Mouse (Mus musculus): ENCODE measurements around the gene Tmem203.

The Tmem203 gene

DNA sequence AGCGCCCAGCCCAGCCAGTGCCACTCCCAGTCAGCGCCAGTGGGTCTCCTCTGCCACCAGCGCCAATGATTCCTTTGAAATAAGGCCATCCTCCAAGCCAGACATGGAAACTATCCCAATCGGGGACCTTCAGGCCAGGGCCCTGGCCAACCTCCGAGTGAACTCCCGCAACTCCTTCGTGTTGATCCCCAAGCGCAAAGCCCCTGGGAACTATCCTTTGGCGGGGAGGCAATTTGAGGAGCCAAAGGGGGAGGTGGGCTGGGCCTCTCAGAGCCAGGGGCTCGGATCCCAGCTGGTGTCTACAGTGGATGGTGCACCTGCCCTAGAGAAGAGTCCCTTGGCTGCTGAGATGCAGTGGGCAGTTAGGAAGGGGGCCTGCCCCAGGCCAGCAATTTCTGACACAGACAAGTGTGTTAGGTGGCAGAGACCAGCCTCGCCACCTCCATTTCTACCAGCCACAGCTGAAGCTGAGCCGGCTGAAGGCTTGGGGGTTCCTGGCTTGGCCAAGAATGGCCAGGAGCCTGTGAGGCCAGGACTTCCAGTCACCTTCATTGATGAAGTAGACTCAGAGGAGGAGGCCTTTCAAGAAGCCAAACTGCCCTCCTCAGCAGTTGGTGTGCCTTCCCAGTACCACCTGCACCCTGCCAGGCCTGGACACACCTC is 8.5 kb downstream of the Tmem203 start:
- DNase-seq (ENCODE audit: low spot score): no peak

DNA sequence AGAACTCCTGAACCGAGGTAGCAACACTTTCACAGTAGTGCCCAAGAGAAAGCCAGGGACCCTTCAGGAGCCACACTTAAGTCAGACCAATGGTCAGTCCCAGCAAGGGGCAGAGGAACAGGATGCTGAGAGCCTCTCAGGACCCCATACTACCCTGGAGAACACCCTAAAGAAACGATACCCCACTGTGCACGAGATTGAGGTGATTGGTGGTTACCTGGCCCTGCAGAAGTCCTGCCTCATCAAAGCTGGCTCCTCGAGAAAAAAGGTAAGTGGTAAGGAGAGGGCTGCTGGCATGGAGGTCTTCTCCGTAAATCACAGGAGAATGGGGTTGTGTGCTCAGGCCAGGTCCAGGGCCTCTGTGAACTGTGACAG is 9.0 kb downstream of the Tmem203 start:
- no peak for DNase-seq (ENCODE audit: low spot score)

DNA sequence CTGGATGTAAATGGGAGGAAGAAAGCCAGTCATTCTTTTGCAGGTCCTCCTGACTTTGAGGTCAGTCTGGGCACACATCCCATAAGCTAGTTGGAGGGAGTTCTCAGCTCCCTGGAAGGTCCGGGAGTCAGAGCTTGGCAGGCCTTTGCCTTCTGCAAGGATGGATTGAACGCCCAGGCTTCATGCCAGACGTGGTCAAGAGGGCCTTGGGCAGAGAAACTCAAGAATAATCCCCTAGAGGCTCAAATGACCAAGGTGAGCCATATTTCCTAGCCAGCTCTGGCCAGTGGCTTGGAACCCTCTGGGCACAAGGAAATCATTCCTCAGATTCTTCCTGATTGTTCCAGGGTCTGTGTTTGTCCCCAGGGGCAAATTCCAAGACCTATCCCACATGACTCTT is 9.6 kb downstream of the Tmem203 start:
- DNase-seq (ENCODE audit: low spot score): no peak

DNA sequence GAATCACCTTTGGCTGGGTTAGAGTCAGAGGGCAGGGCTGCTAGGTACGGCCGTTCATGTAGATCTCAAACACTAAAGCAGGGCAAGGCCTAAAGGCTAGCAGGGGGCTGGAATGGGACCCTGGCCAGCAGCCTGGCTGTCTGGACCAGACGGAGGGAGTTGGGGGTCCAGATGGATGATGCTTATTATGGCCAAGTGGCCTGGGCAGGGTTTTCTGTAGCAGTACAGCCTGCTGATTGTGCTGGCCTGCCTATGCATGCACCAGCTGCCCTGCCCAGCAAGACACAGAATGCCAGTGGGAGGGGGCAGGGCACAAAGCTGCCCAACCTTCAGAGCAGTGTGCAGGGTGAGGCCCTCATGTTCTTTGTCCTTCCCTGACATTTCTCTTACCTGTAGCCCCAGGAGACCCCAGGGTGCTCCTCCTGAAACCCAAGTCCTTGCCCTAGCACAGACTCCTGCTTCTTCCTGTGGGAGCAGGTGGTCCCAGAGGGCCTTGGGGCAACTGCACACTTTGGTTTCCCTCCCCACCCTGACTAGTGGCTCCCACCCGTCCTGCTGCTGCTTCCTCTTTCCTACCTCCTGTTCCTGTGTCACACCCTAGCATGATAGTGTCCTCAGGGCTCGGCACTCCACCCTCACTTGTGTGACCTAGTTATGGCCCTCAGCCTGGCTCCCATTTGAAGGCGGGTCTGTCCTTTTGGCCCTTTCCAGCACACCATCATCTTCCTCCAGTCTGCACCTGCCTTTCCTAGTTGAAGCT is 10.8 kb downstream of the Tmem203 start:
- no peak for DNase-seq (ENCODE audit: low spot score)

DNA sequence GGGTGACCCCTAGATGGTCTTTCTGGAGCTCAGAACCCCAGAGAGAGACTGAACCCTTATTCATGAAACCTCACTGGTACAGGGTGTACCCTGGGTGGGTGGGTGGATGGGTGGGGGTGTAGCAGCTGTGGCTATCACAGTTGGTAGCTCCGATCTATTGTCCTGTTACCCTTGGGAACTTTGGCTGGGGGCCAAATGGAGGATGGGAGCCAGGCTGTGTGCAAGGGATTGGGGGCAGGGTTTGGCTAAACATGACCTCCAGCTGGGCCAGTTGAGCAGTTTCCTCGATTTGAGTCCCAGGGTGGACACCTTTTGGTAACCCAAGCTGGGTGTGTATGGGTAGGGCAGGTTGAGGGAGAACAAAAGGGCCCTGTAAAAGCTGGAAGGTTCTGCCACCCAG is 11.5 kb downstream of the Tmem203 start:
- DNase-seq (ENCODE audit: low spot score): no peak

DNA sequence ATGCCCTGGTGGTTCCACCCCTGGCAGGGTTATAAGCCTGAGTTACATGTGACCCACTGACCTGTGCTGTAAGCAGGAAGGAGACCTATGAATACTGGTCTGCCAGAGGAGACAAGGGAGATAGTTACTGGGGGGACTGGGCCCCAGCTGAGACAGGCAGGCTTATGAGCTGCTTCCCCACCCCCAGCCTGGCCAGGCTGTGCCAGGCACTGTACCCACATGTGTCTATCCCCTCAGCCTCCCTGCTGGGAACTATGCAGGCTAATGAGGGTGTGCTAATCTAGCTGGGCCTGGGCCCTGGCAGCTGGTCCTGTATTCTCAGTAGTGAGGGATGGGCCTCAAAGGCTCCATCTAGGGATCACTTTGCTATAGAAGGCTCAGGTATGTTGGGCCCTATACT is 12.0 kb downstream of the Tmem203 start:
- DNase-seq (ENCODE audit: low spot score): no peak

DNA sequence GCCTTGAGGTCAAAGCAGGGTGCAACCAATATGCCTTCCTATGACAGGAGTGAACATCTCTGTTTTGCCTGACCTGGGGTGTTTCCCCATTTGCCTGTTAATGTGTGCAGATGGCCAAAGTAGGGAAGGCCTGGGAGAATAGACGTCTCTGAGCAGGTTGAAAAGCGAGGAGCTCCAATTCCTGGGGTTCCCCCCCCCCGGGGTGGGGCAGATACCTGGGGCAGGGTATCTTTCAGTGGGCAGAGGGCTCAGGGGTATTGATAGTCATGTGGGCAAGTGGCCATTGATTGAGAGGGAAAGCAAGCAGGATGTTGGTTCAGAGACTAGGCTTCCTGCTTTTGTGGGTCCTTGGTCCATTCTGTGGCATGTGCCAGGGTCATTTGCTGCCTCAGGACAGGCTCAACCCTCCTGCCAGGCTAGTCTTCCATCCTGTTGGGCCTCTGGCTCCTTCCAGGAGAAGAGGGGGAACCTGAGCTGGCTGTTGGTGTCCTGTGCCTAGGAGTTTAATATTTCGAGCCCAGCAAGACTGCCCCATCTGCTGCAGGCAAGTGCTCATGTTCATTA is 12.6 kb downstream of the Tmem203 start:
- no peak for DNase-seq (ENCODE audit: low spot score)

DNA sequence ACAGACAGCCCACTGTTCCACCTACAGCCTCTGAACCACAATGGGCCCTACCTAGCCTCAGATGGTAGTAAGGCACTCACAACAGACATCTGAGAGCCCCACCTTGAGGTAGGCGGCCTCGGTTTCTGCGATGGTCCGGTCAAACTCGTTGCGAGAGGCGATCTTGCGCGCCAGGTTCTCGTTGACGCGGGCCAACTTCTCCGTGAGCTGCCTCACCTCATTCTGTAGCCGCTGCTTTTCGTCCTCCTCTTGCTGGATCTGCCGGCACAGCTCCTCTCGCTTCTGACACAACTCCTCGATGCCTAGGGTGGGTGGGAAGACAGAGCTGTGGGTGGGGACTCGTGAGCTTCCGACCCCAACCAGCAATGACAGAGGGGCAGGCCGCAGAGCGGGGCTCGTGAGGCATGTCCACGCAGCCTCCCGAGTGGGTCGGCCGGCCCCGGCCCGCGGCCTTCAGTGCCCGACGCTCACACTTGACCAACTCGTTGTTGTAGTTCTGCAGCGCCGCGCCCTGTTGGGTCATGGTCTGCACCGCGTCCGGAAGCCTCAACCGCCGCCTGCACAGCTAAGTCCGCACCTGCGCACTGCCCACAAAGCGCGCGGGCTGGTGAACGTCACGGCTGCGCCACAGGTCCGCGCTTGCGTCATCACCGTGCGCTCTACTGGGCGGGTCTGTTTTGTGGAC is 16.7 kb downstream of the Tmem203 start, which contains the start of the genes Ssna1 and Anapc2:
Gene Ssna1, minus strand, starts transcription at position 612 of the 685 bp plus-strand sequence.
Gene Anapc2, plus strand, starts transcription at position 652 of the 685 bp plus-strand sequence.
- peak; percentile 95 for DNase-seq (ENCODE audit: low spot score)

DNA sequence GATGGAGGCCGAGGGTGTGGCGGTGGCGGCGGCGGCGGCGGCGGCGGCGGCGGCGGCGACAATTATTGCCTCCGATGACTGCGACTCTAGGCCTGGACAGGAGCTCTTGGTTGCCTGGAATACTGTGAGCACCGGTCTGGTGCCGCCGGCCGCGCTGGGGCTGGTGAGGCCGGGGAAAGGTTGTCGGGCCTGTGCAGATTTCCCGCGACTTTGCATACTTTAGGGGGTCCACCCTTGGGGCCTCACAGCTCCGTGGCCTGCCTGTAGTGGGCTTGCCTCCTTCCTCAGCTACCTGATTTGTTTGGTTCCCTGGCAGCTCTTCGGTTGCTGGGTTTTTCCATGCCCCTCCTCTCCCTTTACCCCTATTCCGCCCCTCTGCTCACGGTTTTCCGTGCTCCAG is 17.3 kb downstream of the Tmem203 start:
- no peak for DNase-seq (ENCODE audit: low spot score)

DNA sequence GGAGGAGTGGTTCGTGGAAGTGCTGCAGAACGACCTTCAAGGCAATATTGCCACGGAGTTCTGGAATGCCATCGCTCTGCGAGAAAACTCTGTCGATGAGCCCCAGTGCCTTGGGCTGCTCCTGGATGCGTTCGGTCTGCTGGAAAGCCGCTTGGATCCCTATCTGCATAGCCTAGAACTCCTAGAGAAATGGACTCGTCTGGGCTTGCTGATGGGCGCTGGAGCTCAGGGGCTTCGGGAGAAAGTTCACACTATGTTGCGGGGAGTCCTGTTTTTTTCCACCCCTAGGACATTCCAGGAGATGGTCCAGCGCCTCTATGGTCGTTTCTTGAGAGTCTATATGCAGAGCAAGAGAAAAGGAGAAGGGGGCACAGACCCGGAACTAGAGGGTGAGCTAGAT is 17.8 kb downstream of the Tmem203 start:
- DNase-seq (ENCODE audit: low spot score): no peak

DNA sequence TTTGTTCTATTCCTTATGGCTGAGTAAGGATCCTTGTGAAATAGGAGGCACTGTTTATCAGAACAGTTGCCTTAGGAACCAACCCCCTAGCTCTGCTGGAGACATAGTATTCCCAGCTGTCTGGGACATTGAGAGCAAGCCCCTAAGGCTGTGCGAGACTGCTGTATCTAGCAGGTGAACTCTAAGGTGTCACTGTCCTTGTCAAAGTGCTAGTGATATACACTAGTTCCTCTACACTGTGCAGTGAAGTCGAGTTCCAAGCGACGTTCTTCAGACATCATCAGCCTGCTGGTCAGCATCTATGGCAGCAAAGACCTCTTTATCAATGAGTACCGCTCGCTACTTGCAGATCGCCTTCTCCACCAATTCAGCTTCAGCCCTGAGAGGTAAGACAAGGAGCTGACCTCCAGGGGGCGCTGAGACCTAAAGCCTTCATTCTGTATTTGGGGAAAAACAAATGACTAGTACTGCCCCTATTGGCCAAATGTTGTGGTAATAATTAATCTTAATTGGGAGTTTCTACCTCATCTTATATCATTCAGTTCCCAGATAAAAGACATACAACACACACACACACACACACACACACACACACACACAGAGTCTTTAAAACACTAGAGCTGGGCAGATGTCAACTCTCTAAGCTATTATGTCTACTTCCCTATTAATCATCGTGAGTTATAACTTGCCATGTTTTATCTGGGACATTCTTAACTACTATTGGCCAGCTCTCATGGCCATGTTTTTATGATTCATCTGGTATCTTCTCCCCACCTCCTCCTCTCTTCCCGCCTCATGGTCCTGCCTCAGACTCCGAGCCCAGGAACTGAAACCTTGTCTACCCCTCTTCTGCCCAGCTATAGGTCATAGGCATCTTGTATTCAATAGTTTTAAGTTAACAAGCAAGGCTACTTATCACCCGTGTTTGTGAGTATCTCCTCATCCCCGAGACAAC is 24.0 kb downstream of the Tmem203 start:
- DNase-seq (ENCODE audit: low spot score): no peak

DNA sequence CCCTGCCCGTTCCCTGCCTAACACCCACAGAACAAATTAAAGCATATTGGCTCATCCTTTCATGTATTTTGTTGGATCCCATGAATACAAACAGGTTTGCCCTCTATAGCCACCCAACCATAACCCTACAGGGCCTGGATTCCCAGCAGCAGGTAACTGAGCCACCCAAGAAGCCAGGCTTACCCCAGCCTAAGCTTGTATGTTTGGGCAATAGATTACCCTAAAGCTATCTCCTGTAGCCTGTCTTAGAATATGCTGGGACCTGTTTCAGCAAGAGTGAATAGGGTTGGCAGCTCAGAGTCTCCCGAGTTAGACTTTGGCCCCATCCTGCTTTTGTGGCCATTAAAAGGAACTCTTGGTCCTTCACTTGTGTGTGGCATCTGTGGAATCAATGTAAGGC is 30.3 kb downstream of the Tmem203 start:
- no peak for DNase-seq (ENCODE audit: low spot score)

DNA sequence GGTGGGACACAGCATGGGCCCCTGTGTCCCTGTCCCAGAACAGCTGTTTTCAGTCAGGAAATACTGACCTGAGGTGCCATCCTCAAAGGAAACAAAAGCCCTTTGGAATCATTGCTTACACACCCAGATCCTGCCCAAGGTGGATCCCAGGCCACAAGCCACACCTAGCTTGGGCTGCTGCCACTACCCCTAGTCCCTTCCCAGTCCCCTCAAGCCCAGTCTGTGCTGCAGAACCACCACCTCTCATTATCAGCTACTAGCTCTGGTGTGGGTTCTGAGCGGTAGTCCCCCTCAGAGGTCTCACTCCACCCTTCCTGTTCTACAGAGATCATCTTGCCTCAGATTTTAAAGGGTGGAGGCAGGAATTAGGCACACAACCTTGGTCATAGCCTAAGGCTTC is 31.1 kb downstream of the Tmem203 start:
- no peak for DNase-seq (ENCODE audit: low spot score)

DNA sequence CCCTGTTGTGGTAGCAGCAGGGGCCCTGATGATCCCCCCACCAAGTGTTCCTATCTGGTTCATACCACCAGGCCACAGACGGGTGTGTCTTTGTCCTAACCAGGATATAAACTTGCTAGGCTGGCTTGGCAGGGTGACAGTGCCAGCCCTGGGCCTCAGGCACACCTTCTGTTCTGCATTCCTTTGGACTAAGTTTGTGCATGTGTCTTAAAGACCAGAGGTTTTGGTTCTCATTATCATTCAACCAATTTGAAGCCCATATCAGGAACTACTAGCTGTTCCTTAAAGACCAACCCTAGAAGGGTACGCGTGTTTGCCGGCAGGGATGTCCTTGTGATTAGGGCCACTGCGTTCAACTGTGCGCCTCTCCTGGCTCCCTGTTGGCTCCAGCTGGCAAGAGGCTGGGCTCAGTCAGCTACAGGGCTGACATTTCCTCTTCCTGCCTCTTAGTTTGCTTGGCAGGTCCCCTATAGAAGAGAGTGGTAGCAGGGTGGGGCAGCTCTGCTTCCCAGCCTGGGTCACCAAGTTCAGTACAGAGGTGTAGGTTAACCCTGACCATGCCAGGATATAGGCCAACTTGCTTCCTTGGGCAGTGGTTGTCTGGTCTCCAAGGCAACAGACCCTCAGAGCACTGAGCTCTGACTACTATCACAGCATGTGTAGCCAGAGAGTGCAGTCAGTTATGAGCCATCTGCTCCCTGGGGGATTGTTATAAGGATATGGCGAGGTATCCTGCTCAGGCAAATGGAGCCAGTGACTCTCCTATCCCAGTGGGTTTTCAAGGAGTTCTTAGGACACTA is 31.8 kb downstream of the Tmem203 start:
- no peak for DNase-seq (ENCODE audit: low spot score)

DNA sequence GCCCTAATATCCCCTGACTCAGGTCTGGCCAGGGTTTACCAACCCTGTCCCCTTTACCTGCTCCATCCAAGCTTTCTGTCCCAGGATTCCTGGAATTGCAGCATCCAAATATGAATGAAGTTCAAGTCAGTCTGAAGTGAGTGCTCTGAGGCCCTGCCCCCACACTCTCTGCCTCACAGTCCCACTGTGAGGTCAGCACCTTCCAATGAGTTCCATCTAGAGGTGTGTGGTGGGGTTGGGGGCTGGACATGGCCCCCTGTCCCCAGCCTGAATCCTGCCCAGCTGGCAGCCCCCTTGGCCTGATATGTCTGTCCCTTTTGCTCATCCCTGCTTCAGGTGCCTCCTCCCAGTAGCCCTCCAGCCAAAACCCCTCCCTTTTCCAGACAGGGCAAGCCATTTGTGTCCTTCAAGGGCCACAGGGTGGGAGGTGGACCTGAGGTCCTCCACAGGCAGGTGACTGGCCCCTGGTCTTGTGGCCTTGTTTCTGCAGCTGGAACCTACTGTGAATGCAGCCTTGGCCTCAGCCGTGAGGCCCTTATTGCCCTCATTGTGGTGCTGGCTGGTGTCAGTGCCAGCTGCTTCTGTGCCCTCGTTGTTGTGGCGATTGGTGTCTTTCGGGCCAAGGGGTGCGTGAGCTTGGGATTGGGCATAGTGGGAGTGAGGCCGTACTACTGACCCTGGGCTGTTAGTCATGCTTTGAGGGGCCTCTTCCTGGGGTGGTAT is 32.8 kb downstream of the Tmem203 start, which contains the start of gene Tmem210:
Gene Tmem210, plus strand, starts transcription at position 219 of the 723 bp plus-strand sequence.
- DNase-seq (ENCODE audit: low spot score): no peak

DNA sequence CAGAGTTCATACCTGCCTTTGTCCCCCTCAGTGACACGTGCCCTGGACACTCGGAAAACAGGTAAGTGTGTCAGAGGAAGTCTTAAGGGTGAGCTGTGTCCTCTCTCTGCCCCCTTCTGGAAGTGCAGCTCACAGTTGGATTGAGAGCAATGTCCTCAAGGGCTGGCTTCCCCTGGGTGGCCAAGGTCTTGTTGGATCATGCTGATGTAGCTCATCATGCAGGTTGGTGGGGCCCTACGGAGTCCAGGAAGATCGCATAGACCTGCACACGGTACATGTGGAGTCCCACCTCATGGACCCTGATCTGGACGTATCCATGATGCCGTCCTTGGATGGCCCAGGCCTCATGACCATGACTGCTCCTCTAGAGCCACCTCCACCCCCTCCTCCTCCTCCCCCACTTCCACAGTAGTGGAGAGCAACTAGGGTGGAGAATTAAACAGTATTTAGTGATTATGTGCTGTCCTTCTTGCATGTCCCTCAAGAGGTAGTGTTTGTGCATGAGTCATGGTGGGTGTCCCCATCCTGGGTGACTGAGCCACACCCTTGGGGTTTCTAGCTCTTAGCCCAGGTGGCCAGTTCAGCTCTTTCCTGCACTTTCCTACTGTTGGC is 33.6 kb downstream of the Tmem203 start:
- DNase-seq (ENCODE audit: low spot score): no peak

DNA sequence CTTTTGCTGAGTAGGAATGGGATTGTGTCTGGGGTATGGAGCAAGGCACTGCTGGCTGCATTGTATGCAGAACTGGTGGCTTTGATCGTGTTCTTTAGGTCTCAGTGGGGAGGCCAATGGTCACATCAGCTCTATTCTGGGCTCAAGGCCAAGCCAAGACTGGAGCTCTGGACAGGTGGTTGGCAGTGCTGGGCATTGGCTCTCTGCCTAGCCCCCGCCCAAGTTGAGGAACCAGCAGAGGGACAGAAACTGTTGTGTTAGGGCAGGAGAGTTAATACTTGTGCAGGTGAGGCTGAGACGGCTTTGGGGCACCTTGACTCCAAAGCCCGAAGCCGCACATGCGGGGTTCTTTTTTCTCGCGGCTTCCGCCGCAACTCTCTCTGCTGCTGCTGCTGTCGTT is 34.4 kb downstream of the Tmem203 start, which contains the start of gene Lrrc26:
Gene Lrrc26, plus strand, starts transcription at position 265 of the 400 bp plus-strand sequence.
- no peak for DNase-seq (ENCODE audit: low spot score)

DNA sequence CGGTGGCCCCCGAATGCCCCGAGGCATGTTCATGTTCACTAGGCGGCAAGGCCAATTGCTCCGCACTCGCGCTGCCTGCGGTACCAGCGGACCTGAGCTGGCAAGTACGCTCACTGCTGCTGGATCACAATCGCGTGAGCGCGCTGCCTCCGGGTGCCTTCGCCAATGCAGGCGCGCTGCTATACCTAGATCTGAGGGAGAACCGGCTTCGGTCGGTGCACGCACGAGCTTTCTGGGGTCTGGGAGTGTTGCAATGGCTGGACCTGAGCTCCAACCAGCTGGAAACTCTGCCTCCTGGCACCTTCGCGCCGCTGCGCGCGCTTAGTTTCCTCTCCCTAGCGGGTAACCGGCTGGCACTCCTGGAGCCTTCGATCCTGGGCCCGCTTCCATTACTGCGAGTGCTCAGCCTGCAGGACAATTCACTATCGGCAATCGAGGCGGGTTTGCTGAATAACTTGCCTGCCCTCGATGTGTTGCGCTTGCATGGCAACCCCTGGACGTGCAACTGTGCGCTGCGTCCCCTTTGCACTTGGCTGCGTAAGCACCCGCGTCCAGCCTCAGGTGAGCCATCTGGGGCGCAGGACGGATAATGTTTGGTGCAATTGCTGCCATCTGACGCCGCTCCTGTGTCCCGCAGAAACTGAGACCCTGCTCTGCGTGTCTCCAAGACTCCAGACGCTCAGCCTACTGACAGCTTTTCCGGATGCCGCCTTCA is 35.0 kb downstream of the Tmem203 start:
- no peak for DNase-seq (ENCODE audit: low spot score)

DNA sequence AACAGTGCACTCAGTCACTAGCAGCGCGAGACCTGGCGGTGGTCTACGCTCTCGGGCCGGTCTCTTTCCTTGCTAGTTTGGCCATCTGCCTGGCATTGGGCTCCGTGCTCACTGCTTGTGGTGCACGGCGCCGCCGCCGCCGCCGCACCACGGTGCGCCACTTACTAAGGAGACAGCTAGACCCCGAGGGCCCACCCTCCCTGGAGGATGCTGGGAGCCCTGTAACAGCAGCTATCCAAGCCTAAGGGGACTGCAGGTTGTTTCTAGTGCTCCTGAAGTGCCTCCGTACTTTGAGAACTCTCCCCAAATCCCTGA is 35.5 kb downstream of the Tmem203 start:
- no peak for DNase-seq (ENCODE audit: low spot score)

Data from urinary bladder, postnatal 10 days (tissue).